Mouse (Mus musculus): ENCODE data around the gene Eml6.
"Not testable (repeated sequence)": the region's sequence is repeated elsewhere in the genome, so short reads cannot be mapped to it uniquely, and the experiment has no call there.

Eml6 gene

GRCm38 (mm10) chr11:29840606-29841227 lies 185.1 kb downstream of the Eml6 start:
- DNase-seq (ENCODE audit: low spot score in 2 of 2): no peak

GRCm38 (mm10) chr11:29839781-29840180 lies 186.1 kb downstream of the Eml6 start:
- no peak for DNase-seq (ENCODE audit: low spot score in 2 of 2)

DNA sequence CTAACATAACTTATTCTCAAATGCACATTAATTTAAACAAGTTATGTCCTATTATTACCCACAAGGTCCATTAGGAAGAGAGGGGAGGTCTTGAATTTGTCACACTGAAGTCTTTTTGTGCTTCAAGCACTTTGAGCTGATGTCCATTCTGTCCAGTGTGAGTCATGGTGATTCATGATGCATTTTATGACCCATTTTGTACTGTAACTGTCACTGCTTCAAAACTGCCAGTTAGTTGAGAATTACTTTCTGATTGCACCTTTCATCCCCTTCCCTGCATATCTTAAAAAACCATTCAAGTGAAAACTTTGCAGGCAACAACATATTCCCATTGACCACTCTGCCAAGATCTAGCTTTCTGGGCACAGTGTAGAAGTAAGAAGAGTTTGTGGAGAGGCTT lies 188.8 kb downstream of the Eml6 start:
- DNase-seq (ENCODE audit: low spot score in 2 of 2): no peak

DNA sequence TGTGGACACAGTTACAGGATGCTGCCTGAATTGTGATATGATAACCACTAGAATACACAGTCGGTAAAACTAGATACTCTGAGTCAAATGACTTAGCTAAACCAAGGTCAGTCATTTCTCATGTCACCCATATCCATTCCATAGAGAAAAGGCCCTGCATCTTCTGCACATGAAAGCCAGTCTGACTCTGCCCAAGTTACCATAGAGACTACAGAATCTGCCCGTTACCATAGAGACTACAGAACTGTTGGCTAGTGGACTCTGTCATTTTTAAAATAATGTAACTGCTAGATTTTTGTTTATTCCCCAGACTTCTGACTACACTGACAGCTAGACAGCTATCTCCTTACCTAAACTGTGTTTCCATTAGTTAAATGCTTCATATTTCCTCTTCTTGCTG lies 198.1 kb downstream of the Eml6 start:
- DNase-seq (ENCODE audit: low spot score in 2 of 2): no peak

DNA sequence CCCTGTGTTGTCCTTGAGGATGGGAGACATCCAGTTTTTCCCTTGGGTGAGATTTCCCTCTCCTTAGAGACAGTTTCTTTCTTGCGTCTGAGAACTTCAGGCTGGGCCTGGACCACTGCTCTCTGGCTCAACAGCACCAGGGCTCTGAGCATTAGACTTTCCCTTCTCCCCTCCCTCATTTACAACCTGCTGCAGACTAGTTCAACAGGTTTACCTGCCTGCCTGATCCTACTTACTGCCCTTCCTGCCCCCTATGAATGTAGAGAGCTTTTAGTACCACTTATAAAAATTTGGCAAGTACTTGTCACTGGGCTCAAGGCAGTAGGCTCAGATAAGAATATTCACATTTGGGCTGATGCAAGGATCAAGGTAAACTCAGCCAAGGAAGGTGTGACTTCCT lies 199.8 kb downstream of the Eml6 start:
- DNase-seq (ENCODE audit: low spot score in 2 of 2): no peak

GRCm38 (mm10) chr11:29825271-29825718 lies 200.5 kb downstream of the Eml6 start, which contains the start of gene 4931440F15Rik:
Gene 4931440F15Rik (minus strand): TSS chr11:29825668.
- DNase-seq (ENCODE audit: low spot score in 2 of 2): not testable (repeated sequence)

- DNase-seq (ENCODE audit: low spot score in 2 of 2): not testable (repeated sequence)
These were observed 201.2 kb downstream of the Eml6 start for GRCm38 (mm10) chr11:29824474-29825270.

GRCm38 (mm10) chr11:29823141-29823540 lies 202.7 kb downstream of the Eml6 start:
- DNase-seq (ENCODE audit: low spot score in 2 of 2): no peak

DNA sequence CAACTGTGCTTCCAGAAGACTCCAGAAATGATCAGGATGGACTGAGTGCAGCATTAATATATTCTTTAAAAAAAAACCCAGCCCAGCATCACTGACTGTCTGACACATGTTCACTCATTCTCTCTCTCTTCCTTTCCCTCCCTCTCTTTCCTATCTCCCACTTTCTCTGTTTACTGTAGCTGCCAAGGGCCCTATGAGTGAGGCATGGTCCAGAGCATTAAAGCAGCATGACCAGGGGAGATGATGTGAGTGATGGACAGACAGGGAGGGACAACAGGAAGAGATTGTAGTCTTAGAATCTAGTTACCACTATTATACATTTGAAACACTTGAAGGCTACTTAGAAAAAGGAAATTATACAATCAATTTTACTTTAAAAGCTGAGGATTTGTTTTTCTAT lies 210.2 kb downstream of the Eml6 start:
- DNase-seq (ENCODE audit: low spot score in 2 of 2): no peak

GRCm38 (mm10) chr11:29815261-29815660 lies 210.6 kb downstream of the Eml6 start:
- DNase-seq (ENCODE audit: low spot score in 2 of 2): no peak

DNA sequence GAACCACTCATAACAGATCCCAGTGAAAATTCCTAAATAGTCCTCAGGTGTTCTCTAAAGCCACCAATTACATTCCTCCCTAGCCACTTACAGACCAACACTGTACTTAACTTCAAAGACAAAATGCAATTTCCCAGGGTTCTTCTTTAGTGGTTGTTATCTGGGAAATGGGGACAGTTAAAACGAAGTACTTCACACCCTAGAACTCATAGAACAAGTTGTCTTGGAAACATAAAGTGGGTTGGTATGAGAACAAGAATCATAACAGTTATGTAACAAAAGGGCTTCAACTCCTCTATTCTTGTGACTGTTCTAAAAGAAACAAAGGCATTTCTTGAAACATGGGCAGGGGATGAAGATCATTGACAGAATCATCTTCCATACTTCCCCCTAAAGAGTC lies 212.6 kb downstream of the Eml6 start:
- no peak for DNase-seq (ENCODE audit: low spot score in 2 of 2)

DNA sequence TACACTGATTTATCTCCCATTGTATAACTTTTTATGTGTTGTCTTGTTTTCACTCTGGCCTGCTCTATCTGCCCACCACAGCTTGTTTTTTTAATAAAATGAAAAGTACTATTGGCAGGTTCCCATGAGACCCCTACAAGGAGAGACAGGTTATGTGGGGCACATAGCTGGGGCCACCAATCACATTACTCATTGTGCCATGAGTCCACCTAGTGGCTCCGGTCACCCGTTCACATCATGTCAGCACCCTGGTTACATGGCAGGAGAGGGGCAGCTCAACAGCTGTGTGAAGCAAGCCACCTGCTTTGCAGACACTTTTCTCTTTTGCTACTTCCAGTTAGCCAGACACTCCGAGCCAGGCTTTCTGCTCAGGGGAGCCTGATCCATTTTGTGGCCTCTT lies 213.4 kb downstream of the Eml6 start:
- DNase-seq (ENCODE audit: low spot score in 2 of 2): no peak

DNA sequence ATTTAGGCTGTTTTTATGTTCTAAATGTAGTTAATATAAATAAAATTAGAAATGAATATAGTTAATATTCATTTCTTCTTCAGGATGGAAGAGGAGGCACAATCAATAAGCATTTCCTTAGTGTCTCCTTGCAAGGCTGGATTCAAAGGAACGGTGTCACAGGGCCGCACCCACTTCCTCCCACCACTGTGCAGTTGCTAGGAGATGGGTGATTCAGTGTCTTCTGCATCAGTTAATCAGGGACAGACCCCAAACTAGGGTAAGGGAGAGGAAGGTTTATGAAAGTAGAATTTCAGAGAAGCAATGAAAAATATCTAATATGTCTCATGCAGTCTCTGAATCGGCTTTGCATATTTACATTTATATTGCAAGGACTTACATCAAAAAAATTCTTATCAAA lies 215.5 kb downstream of the Eml6 start:
- no peak for DNase-seq (ENCODE audit: low spot score in 2 of 2)

- no peak for DNase-seq (ENCODE audit: low spot score in 2 of 2)
These were observed 216.7 kb downstream of the Eml6 start for GRCm38 (mm10) chr11:29808981-29809589.

DNA sequence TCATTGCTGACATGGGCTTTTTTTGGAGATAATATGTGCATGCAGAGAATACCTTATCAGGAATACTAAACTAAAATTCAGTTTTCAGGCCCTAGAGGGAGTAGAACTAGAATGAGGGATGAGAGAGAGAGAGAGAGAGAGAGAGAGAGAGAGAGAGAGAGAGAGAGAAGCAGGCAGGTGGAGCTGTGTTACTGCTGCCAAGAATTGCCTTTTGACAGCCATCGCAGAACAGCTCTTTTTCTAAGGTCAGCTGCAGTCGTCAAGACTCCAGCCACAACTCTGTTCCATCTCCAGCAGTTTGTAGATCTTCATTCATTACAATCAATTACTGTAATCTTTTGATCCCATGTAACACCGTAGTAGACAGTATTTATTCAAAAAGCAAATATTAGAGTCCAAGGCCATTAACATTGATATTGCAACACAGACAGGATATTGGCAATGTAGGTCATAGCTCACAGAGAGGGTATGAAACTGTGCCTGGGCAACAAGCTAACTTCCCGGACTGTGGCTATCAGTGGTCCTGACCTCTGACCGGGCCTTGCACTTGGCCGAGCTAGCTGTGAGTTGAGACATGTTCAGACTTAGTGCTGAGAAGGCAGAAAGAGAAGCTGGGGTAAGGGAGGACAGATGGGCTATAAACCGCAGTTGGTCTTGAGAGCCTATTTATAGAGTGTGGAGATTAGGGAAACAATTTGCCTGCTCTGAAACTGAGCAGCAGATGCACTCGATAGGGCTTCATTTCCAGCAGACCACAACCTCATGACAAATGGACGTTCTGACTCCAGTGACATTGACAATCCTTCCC lies 217.5 kb downstream of the Eml6 start:
- peak in 1 of 2 experiments; percentile 56 for DNase-seq (ENCODE audit: low spot score in 2 of 2)

DNA sequence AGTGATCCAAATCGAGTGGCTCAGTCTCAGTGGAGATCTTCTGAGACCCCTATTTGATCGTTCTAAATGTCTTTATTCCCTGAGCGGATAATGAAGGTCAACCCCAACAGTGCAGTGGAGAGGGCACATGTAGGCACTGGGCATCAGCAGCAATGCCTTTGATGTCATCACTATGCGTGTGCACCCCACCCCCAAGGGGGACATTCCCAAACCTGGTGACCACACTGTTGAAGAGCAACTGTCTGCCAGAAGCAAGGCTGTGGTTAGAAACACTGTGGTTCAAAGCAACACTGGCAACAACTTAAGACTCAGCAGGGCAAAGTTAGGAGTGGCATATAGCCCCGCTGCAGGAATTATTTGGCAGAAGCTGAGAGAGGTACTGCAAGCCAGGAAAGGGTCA lies 218.5 kb downstream of the Eml6 start:
- DNase-seq (ENCODE audit: low spot score in 2 of 2): no peak

DNA sequence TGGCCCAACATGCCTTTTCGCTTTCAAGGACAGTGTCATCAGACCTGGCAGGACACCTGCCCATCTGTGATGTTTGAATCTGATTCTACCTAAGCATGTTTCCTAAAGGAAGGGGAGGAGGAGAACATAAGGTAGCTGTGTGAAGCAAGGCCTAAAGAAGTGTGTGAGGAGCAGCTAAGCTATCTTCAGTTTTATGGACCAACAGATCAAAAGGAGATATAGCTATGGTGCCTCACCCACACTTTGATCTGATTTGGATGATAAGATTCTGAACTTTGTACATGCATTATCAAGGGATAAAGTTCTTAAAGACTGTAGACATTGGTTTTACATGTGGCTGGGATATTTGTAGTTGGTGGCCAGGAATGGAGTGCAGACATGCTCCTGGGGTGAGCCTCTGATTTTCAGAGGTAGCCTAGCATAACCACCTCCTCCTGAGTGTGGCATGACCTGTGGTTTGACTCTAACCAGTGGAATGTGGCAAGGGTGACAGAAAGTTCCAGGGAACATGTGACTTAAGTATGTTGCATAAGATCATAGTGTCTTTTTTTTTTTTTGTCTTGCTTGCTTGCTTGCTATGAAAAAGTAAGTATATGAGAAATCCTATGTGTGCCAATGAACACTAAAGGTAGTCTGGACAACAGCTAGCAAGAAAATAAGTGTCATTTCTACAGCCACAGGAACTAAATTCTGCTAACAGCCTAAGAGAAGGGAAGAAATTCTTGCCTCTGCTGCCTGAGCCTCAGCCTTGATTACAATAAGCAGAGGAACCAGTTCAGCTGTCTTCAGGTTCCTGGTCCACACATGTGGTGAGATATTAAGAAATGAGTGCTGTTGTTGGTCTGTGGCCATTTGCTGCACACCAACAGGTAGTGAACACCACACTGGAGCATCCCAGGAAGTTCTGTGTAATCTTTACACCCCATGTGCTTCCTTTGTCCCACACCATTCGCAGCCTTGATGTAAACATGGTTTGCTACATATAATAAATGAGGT lies 224.1 kb downstream of the Eml6 start:
- DNase-seq (ENCODE audit: low spot score in 2 of 2): no peak

DNA sequence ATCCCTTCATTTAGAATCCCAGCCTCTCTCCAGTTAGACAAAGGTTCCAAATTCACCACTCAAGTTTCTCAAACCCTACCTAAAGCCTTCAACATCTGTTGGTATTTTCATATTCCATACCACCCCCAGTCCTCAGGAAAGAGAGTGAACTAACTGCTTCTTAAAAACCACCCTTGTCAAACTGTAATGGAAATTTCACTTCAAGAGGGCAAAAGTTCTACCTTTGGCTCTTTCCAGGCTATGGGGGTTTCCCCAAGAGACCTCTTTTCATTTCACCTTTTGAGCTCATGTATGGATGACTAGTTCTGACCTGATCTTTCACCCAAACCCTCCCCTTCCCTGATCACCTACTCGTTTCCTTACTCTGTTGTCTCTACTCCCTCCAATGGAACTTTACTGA lies 226.0 kb downstream of the Eml6 start:
- no peak for DNase-seq (ENCODE audit: low spot score in 2 of 2)

DNA sequence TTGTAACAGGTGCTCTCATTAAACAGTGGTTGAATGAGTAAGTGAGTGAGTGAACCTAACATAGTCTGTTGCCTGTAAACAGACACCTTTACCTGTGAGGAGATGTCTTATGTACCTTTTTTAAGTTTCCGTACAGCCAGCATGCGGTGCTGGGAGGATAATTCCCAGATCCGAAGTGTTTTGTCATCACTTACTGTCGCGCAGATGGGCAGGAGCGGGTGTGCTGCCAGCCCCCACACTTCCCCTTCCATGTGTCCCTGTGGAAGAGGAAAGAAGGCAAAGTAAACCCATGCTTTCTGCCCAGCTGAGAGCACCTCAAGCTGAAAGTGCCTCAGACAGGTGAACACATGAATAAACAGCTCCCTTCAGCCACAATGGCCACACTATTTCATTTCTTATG lies 230.7 kb downstream of the Eml6 start:
- DNase-seq (ENCODE audit: low spot score in 2 of 2): peak; percentile 60 to 73

DNA sequence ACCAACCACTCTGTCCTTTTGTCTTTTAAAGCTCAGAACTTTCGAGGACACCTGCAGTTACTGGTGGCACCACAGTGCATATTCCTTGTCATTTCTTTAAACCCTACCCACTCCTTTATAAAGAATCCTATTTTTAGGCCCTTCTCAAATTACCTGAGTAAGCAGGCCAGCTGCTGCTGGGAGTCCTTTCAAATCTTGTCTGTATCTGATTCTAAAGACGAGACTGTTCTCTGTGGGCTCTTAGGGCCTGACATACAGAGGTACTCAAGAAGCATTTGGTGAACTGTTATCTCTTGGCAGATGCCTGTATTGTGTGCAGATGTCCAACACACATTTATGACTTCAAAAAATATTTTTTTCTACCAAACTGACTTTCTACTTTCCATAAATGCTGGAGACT lies 231.4 kb downstream of the Eml6 start:
- no peak for DNase-seq (ENCODE audit: low spot score in 2 of 2)

DNA sequence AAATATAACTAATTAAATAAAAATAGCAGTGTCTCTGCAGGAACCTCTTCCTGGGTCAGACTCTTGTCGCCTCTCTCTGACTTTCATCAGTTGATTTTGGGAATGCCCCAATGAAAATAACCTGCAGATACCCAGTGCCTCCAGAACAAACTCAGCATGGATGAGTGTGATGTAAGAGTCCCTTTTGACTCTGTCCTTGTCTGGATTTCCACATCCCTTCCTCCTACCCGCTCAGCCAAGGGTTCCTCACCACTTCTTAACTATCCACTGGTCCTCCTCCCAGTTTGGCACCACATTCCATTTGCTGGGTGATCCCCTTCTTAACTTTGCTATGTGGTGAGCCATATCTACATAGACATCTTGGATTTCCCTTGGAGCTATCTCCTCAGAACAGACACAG lies 235.0 kb downstream of the Eml6 start:
- no peak for DNase-seq (ENCODE audit: low spot score in 2 of 2)

Measured in frontal cortex, postnatal 36 days (tissue).